Mouse (Mus musculus): ENCODE measurements around the gene Rps13. TPM values are rescaled to one million over a fixed set of nuclear protein-coding genes. Genes with fewer than 3 reads are reported as not detected.
"Not testable (repeated sequence)": the region's sequence is repeated elsewhere in the genome, so short reads cannot be mapped to it uniquely, and the experiment has no call there.

Rps13 gene
- total and polyA plus RNA-seq, 3 experiments: 388 to 1,979 (median 1,623) TPM

- TF ChIP-seq ZC3H11A (IDR thresholded peaks at IDR 0.05; ENCODE audit: low read depth, low read length): no peak
Measured at GRCm38 (mm10) chr7:116333713-116334668, at the start of gene Rps13 (continued).

- H3K36me3 ChIP-seq (replicated peaks in 1 of 2; ENCODE audit: control insufficient read depth in 1 of 2, insufficient read depth in 1 of 2, low read length in 1 of 2): peaks cover 6 to 42% of the 10 kb centered on the region in 2 experiments
- H3K27ac ChIP-seq (ENCODE audit: insufficient read depth, low read depth); H3K4me3 ChIP-seq (replicated peaks in 1 of 3; ENCODE audit: low read depth in 2 of 3, low read length in 2 of 3, poor library complexity in 1 of 3); H3K4me1 ChIP-seq (ENCODE audit: control insufficient read depth in 1 of 2, insufficient read depth in 2 of 2); H3K4me2 ChIP-seq (ENCODE audit: insufficient read depth, low read depth, poor library complexity, severe bottlenecking); H3K9me3 ChIP-seq (replicated peaks; ENCODE audit: low read length); in situ Hi-C loops (cut with MboI; ENCODE audit: low pct_ligation_motif_present, low pct_unique_long_range_greater_than_20kb, low sequenced_read_pairs); H3K79me2 ChIP-seq (replicated peaks; ENCODE audit: control insufficient read depth, extremely low read depth, insufficient read depth, poor library complexity, severe bottlenecking); H3K27me3 ChIP-seq (replicated peaks); dilution Hi-C loops (cut with MboI; ENCODE audit: extremely low pct_ligation_motif_present, extremely low pct_unique_long_range_greater_than_20kb, low sequenced_read_pairs); H3K9ac ChIP-seq (ENCODE audit: insufficient read depth, low read depth); DNase-seq (ENCODE audit: extremely low read depth): not testable (repeated sequence)
Measured at GRCm38 (mm10) chr7:116379181-116379580, 45.2 kb upstream of the Rps13 start.

GRCm38 (mm10) chr7:116374284-116374683 is 40.3 kb upstream of the Rps13 start:
- H3K9me3 ChIP-seq (replicated peaks; ENCODE audit: low read length): no peaks in the 10 kb centered on the region
- no peak for TF ChIP-seq MEF2A (IDR thresholded peaks at IDR 0.05; ENCODE audit: borderline replicate concordance, low read depth, low read length)
- no peak for TF ChIP-seq GABPA (IDR thresholded peaks at IDR 0.05; ENCODE audit: insufficient replicate concordance, low read depth, low read length)
- TF ChIP-seq PAX5 (IDR thresholded peaks at IDR 0.05; ENCODE audit: low read length): no peak
- no peak for TF ChIP-seq RCOR1 (conservative IDR thresholded peaks at IDR 0.05; ENCODE audit: low read depth, low read length)
- TF ChIP-seq MXI1 (IDR thresholded peaks at IDR 0.05; ENCODE audit: low read depth, low read length): no peak
- no peak for TF ChIP-seq UBTF (IDR thresholded peaks at IDR 0.05; ENCODE audit: low read depth, low read length)
- TF ChIP-seq ZMIZ1 (IDR thresholded peaks at IDR 0.05; ENCODE audit: low read depth, low read length): no peak
- H3K4me1 ChIP-seq (ENCODE audit: control insufficient read depth in 1 of 2, insufficient read depth in 2 of 2): no peaks in the 10 kb centered on the region
- dilution Hi-C loops (cut with MboI; ENCODE audit: extremely low pct_ligation_motif_present, extremely low pct_unique_long_range_greater_than_20kb, low sequenced_read_pairs) (no loop called here), in situ Hi-C loops (cut with MboI; ENCODE audit: low pct_ligation_motif_present, low pct_unique_long_range_greater_than_20kb, low sequenced_read_pairs) (no loop called here)
- no peak overlapping the region for H3K4me3 ChIP-seq (replicated peaks in 1 of 3; ENCODE audit: low read depth in 2 of 3, low read length in 2 of 3, poor library complexity in 1 of 3)
- H3K27ac ChIP-seq (ENCODE audit: insufficient read depth, low read depth): no peak overlapping the region
- H3K36me3 ChIP-seq (replicated peaks in 1 of 2; ENCODE audit: control insufficient read depth in 1 of 2, insufficient read depth in 1 of 2, low read length in 1 of 2): peaks cover 10 to 49% of the 10 kb centered on the region in 2 experiments
- H3K4me2 ChIP-seq (ENCODE audit: insufficient read depth, low read depth, poor library complexity, severe bottlenecking): no peak overlapping the region
- DNase-seq (ENCODE audit: extremely low read depth): no peak
- H3K9ac ChIP-seq (ENCODE audit: insufficient read depth, low read depth): no peak overlapping the region
- no peaks in the 10 kb centered on the region for H3K27me3 ChIP-seq (replicated peaks)
- no peaks in the 10 kb centered on the region for H3K79me2 ChIP-seq (replicated peaks; ENCODE audit: control insufficient read depth, extremely low read depth, insufficient read depth, poor library complexity, severe bottlenecking)

GRCm38 (mm10) chr7:116336226-116336625 is 2.2 kb upstream of the Rps13 start:
- Histone ChIP-seq H3K27ac (ENCODE audit: insufficient read depth, low read depth) (no peak overlapping the region), H3K4me2 (ENCODE audit: insufficient read depth, low read depth, poor library complexity, severe bottlenecking) (peak overlapping the region; percentile 91), H3K36me3 (replicated peaks in 1 of 2; ENCODE audit: control insufficient read depth in 1 of 2, insufficient read depth in 1 of 2, low read length in 1 of 2) (peaks cover 22 to 49% of the 10 kb centered on the region in 2 experiments), H3K79me2 (replicated peaks; ENCODE audit: control insufficient read depth, extremely low read depth, insufficient read depth, poor library complexity, severe bottlenecking) (peaks cover 39% of the 10 kb centered on the region), H3K9me3 (replicated peaks; ENCODE audit: low read length) (no peaks in the 10 kb centered on the region), H3K4me3 (replicated peaks in 1 of 3; ENCODE audit: low read depth in 2 of 3, low read length in 2 of 3, poor library complexity in 1 of 3) (peak overlapping the region in 2 of 3 experiments; percentile 20 to 37), H3K9ac (ENCODE audit: insufficient read depth, low read depth) (no peak overlapping the region; the same call in 1 of the 2 replicates), H3K4me1 (ENCODE audit: control insufficient read depth in 1 of 2, insufficient read depth in 2 of 2) (peaks cover 0 to 18% of the 10 kb centered on the region in 2 experiments; a peak in 2 of 4 replicates), H3K27me3 (replicated peaks) (no peaks in the 10 kb centered on the region)
- peak; percentile 63 for TF ChIP-seq IRF4 (IDR thresholded peaks at IDR 0.05; ENCODE audit: low read depth, low read length)
- peak; percentile 44 for TF ChIP-seq RAD21 (IDR thresholded peaks at IDR 0.05; ENCODE audit: low read depth, low read length)
- peak; percentile 56 to 73; a peak in 3 of 4 replicates for TF ChIP-seq CTCF (conservative IDR thresholded peaks at IDR 0.05 in 1 of 2, IDR thresholded peaks at IDR 0.05 in 1 of 2; ENCODE audit: low read depth in 2 of 2, low read length in 2 of 2)
- no peak for TF ChIP-seq TBP (conservative IDR thresholded peaks at IDR 0.05; ENCODE audit: low read depth, low read length)
- TF ChIP-seq MYC (IDR thresholded peaks at IDR 0.05; ENCODE audit: low read depth, low read length): 0 out of 2 replicates have a peak, but pooled peaks have one; percentile 44
- TF ChIP-seq CHD2 (IDR thresholded peaks at IDR 0.05; ENCODE audit: low read length): 0 out of 2 replicates have a peak, but pooled peaks have one; percentile 13
- TF ChIP-seq MEF2A (IDR thresholded peaks at IDR 0.05; ENCODE audit: borderline replicate concordance, low read depth, low read length): 0 out of 2 replicates have a peak, but pooled peaks have one; percentile 13
- peak; percentile 35; the same call in 1 of the 2 replicates for TF ChIP-seq SMC3 (IDR thresholded peaks at IDR 0.05; ENCODE audit: low read depth, low read length)
- no peak for TF ChIP-seq TCF12 (IDR thresholded peaks at IDR 0.05; ENCODE audit: low read depth, low read length)
- DNase-seq (ENCODE audit: extremely low read depth): peak; percentile 82
- in situ Hi-C loops (cut with MboI; ENCODE audit: low pct_ligation_motif_present, low pct_unique_long_range_greater_than_20kb, low sequenced_read_pairs): loop anchor here (25.0 kb wide), 2 partner anchors 176 to 276 kb away; partner anchors contain the start of gene Nucb2
- dilution Hi-C loops (cut with MboI; ENCODE audit: extremely low pct_ligation_motif_present, extremely low pct_unique_long_range_greater_than_20kb, low sequenced_read_pairs): no loop called here

Data from CH12.LX (cell line).